Mouse (Mus musculus) lung, postnatal 36 days (tissue): ENCODE data around the gene Espn.

Experiments
- DNase-seq: peaks from one replicate; pipeline ENCODE4 v3.0.0; 2022; ENCODE audit warnings: mixed read lengths

Gene Espn

DNA sequence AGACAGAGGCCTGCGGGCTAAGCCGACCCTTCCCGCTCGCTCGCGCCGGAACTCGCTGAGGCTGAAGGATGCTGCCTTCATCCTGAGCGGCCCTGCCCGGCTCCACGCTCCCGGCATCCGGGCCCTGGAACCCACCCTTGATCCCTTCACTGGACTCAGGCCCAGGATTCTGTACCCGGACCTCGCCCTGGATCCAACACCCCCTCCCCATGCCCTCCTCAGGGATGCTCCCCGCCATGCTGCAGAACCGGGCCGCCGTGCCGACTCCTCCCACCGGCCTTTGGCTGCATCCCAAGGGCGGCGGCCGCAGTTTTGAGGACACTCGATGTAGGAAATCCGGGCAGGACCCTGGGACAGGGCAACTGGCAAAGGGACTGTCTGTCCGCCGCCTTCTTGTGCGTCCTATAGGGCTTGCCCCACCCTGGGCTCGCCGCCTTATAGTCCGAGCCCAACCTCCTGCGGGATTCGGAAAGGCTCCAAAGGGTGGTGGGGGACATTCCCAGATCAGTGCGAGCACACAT lies 26.2 kb upstream of the Espn start:
- peak; percentile 72 for DNase-seq

DNA sequence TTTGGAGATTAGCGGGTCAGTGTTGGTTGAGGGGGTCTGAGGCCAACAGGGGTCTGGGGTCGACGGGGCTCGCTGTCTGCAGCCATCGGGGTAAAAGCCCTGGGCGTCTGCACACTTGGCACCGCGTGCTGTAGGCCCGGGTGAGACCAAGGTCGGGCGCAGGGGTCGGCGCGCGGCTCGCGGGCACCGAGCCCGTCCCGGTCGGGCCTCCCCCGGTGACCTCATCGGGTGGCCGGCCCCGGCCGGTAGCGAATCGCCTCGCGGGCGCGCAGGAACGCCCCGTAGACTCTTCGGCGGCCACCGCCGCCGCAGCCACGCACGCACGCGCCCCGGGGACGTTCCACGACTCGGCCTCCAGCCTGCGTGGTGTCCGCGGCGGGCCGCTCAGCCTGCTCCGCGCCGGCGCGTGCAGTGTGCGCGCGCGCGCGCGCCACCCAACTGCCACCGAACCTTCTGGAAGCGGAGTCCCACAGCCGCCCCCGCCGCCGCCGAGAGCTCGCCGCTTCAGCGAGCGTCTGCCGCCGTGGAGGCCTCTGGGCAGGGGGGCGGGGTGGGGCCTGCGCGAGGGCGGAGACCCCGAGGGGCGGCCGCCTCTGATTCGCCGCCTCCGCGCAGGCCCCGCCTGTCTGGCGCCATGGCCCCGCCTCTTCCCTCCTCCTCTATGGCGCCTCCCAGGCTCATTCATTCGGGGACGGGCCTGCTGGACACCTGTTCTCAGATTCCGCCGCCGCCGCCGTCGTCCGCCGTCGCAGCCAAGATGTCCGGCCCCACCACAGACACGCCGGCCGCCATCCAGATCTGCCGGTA lies 25.6 kb upstream of the Espn start, which contains the start of gene Acot7:
TSS of gene Acot7 (plus strand) at position 598 of the 807 bp plus-strand sequence.
- peak; percentile 94 for DNase-seq

DNA sequence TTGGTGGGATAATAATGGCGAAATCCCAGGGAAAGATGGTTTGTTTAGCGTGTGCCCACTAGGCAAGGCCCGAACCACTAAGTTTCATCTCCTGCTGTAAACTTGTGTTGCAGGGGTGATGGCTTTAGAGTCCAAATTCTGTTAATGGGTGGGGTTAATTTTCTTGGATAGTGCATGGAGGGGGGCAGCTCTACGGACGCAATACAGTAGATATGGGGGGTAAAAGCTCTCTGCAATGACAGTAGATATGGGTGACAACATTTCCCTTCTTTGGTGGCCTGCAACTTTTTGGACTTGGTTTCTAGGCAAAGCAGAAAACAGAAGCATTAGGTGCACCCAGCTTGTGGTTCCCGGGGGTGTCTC lies 25.0 kb upstream of the Espn start:
- no peak for DNase-seq

GRCm38 (mm10) chr4:152176638-152177037 lies 24.5 kb upstream of the Espn start:
- DNase-seq: no peak

DNA sequence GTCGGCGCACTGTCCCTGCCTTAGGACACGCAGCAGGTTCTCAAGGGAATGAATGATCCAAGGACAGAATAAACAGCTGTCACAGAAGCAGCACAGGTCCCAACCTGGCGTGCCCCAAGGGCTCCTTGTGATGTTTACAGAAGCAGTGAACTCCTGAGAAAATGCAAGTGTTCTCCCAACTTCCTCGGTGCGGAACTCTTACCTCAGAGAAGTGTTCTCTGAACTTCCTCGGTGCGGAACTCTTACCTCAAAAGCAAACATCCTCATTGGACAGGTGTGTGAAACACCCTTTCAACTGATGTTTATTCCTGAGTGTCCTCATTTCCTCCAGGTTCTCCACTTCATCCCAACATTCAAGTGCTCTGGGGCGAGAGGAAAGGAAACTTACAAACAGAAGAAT lies 21.8 kb upstream of the Espn start:
- peak; percentile 72 for DNase-seq

GRCm38 (mm10) chr4:152173041-152173440 lies 20.9 kb upstream of the Espn start:
- DNase-seq: peak; percentile 92

- no peak for DNase-seq
These were observed 19.4 kb upstream of the Espn start for GRCm38 (mm10) chr4:152171543-152171942.

GRCm38 (mm10) chr4:152170286-152170685 lies 18.1 kb upstream of the Espn start:
- DNase-seq: no peak

- no peak for DNase-seq
These were observed 16.9 kb upstream of the Espn start for GRCm38 (mm10) chr4:152169103-152169502.

DNA sequence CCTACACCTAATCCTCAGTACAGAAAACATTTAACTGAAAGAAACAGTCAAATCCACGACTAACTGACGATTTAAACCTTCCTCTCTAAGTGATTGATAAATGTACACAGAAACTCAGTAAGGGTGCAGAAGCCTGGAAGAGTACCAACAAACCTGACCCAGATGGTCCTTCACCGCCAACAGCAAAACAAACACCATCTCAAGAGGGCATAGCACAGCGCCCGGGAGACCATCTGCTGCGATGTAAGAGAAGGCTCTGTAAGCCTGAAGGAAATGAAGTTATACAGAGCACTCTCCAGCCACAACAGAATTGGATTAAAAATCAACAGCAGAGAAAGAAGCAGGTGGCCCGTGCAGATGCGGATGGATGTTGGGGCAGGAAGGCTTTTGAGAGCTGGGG lies 15.9 kb upstream of the Espn start:
- peak; percentile 78 for DNase-seq

DNA sequence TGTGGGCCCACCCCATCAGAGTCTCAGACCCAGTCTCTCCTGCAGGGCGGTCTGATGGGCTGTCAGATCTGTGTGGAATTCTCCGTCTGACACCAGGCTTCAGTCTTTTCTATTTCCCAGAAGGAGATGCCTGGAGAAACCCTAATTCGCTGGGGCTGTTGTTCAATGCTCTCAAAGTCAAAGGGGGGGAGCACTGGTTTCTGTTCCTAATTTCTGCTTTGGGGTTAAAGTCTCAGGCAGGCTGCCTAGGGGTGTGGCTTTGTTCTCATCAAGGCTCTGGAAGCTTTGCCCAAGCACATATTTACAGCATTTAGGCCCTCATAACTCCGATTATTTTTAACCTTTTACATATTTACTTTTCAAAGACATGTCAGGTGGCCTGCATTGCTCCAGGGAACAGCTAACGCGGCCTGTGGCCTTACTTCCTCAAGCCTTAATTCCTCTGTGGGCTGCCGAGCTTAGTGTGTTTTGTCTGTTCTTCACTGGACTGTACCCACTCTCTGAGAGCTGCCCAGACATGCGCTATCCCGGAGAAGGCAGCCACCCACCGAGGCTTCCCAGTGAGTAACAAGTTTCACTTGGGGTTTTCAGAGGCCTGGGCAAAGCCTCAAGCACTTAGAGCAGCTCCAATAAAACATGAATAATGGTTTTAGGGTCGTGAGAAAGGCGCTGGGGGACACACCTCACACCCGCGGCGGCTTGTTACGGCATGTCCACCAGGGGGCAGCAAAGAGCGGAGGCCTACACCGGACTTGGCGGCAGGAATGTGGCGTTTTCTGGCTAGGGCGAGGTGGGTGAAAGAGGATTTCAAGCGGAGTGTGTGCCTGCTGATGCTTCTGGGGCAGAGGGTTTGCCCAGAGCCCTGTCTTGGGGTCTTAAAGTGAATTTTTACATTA lies 13.1 kb upstream of the Espn start:
- DNase-seq: peak; percentile 83

GRCm38 (mm10) chr4:152162748-152163147 lies 10.6 kb upstream of the Espn start:
- DNase-seq: no peak

DNA sequence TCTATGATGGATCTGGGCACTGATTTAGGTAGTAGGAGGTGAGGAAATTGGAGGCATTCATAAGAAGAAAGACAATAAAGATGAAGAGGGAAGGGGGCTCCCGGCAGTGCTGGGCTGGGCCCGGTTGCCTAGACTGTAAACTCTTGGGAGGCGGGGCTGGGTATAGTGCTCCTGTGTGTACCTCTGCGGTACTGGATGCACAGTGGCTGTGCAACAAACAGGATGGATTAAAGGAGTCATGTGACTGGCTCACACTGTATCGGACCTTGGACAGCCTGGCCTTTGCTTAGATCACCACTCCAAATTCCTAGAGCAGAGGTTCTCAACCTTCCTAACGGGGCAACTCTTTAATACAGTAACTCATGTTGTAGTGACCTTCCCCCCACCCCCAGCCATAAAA lies 9.4 kb upstream of the Espn start:
- no peak for DNase-seq

DNA sequence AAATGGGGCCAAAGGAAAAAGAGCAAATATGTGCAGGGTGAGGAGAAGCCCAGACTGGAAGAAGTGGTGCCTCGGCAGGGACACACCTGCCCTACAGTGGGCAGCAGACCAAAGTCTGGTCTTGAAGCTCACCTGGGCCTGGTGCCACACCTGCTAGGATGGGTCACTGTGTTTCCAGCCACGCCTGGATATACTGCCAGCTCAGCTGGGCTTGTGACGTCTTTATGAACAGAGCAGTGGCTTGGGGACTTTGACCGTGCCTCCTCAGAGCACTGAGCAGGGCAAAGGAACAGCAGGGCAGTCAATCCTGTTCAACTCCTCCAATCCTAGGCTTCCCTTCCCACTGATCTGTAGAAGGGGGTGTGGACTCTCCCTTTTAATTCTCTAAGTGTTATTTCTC lies 8.6 kb upstream of the Espn start:
- no peak for DNase-seq

GRCm38 (mm10) chr4:152159285-152159678 lies 7.1 kb upstream of the Espn start:
- no peak for DNase-seq

DNA sequence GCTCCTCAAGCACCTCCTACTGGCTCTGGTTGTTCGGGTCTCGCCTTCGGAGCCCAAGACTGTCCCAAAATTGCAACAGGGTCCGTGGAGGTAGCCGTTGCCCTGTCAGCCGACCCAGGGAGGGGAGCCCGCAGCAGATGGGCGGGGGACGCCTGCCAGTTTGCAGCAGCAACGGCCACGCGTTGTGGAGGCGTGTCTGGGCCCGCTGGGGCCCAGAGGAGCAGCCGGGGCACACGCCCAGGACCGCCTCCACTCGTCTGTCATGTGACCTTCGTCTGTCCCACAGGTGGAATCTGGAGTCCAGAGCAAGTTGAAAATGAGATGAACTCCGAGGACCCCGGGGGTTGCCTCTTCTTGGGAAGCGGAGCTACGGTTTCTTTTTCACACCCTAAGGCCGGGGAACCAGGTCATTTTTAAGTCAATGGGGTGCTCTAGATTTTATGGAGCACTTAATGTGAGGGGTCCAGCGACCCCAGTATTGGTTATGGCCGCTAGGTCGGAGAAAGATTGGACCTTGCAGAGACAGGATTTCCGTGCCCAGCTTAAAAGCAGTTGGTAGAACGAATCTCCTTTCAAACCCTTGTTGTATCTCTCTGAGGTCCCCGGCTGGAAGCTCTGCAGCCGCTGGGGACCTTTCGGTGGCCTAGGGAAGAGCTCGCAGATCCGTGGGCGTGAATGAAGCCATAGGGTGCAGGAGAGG lies 6.6 kb upstream of the Espn start, which contains the start of gene Hes2:
TSS of gene Hes2 (plus strand) at position 283 of the 700 bp plus-strand sequence.
- DNase-seq: peak; percentile 55

DNA sequence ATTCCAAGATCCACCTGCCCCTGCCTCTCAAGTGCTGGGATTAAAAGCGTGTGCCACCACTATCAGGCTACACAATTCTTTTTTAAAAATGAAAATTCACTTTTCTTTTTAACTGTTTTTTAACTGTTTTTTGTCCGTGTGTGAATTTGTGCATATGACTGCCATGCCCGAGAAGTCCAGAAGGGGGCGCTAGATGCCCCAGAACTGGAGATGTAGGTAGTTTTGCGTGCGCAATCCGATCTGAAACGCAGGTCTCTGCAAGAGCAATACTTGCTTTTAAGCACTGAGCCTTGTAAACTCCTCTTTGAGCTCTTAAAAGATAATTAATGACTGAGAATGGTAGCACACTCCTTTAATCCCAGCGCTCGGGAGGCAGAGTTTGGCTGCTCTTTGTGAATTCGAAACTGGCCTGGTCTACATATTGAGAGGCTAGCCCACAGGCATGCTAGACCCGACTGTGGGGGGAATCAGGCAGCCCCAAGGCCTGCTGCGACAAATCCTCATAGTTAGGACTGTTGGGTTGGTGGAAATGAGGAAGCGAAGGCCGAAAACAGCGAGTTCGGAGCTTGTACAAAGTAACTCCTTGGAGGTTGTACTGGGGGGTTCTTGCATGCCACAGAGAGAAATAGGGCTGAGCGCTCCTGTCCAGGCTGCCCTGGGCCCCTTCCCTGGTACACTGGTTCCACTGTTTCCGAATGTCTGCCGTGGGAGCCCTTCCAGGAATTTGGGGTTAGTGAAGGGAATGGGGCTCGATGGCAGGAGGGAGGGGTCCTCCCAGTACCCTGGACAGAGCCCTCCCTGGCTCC lies 5.8 kb upstream of the Espn start:
- peak; percentile 78 for DNase-seq

- DNase-seq: no peak
These were observed 2.8 kb upstream of the Espn start for GRCm38 (mm10) chr4:152155019-152155418.

- DNase-seq: peak; percentile 94
These were observed 1.6 kb upstream of the Espn start for GRCm38 (mm10) chr4:152153771-152154177.

- DNase-seq: no peak
These were observed 663 bp downstream of the Espn start for GRCm38 (mm10) chr4:152151451-152151965.

GRCm38 (mm10) chr4:152150546-152150945 lies 1.6 kb downstream of the Espn start:
- DNase-seq: no peak
